Mouse (Mus musculus) stomach, postnatal 0 days (tissue): Measurements from ENCODE around the gene Vps52. TPM values are rescaled to one million over a fixed set of nuclear protein-coding genes. Genes with fewer than 3 reads are reported as not detected.
"Not testable (repeated sequence)": the region's sequence is repeated elsewhere in the genome, so short reads cannot be mapped to it uniquely, and the experiment has no call there.

Experiments used
- ATAC-seq: fragments of 200-750 bp; cut with Nextera tagmentation; 2 replicates; pipeline ENCODE4 v1.8.0; 2017; ENCODE audit not compliant: low FRiP score, low TSS enrichment
- DNase-seq: peaks from one replicate; pipeline ENCODE4 v3.0.0-alpha.2; 2016; ENCODE audit warnings: low spot score
- H3K27ac ChIP-seq: fragments of 300-500 bp; sonication (generic); replicated peaks from 2 replicates; pipeline ENCODE4 v1.5.1; 2014; ENCODE audit warnings: mild to moderate bottlenecking, control low read depth
- H3K27me3 ChIP-seq: fragments of 300-500 bp; sonication (generic); 2 replicates; pipeline ENCODE4 v1.6.1; 2014; ENCODE audit warnings: low read length; ENCODE audit not compliant: control insufficient read depth, insufficient read depth
- H3K36me3 ChIP-seq: fragments of 300-500 bp; sonication (generic); 2 replicates; pipeline ENCODE4 v1.6.1; 2014; ENCODE audit warnings: low read length, mixed read lengths; ENCODE audit not compliant: control insufficient read depth, insufficient read depth
- H3K4me1 ChIP-seq: fragments of 300-500 bp; sonication (generic); replicated peaks from 2 replicates; pipeline ENCODE4 v1.6.1; 2014; ENCODE audit warnings: antibody characterized with exemption; ENCODE audit not compliant: control insufficient read depth, insufficient read depth
- H3K4me2 ChIP-seq: fragments of 300-500 bp; sonication (generic); replicated peaks from 2 replicates; pipeline ENCODE4 v1.6.1; 2014; ENCODE audit warnings: low read depth, mild to moderate bottlenecking, control low read depth, moderate library complexity
- H3K4me3 ChIP-seq: fragments of 300-500 bp; sonication (generic); 2 replicates; pipeline ENCODE4 v1.5.1; 2014; ENCODE audit warnings: low read depth, low read length, control low read depth
- H3K9ac ChIP-seq: fragments of 300-500 bp; sonication (generic); 2 replicates; pipeline ENCODE4 v1.6.1; 2014; ENCODE audit warnings: mild to moderate bottlenecking, low read length, control low read depth, mixed read lengths
- H3K9me3 ChIP-seq: fragments of 300-500 bp; sonication (generic); 2 replicates; pipeline ENCODE4 v1.6.1; 2016; ENCODE audit warnings: low read length; ENCODE audit not compliant: control insufficient read depth
- CTCF ChIP-seq: IDR thresholded peaks from 2 replicates; pipeline ENCODE4 v1.5.1; 2016; ENCODE audit warnings: antibody characterized with exemption, low read depth, mild to moderate bottlenecking, moderate library complexity
- EP300 ChIP-seq: optimal IDR thresholded peaks from 2 replicates; pipeline ENCODE3; 2016; ENCODE audit warnings: antibody characterized with exemption
- WGBS: fragments of 180-500 bp; shearing (Covaris S2); extraction: QIAGEN DNeasy Blood & Tissue Kit; methylation state at CpG from one replicate; pipeline ENCODE4 v1.1.7; 2014; 5-methylcytosine and 5-hydroxymethylcytosine counted together
- polyA plus RNA-seq: library from polyadenylated mRNA; unstranded; fragments of >200 nt; fragmentation: Nextera tagmentation; extraction: Ambion mirVana; gene quantifications from 2 replicates; pipeline ENCODE4 v1.2.1, GENCODE M21; 2015

Vps52 gene
- polyA plus RNA-seq, 1 experiment from 2014 or later = 24.7 TPM

GRCm38 (mm10) chr17:33948090-33948904, 7.3 kb upstream of the Vps52 start:
- Histone ChIP-seq H3K9ac (no peak overlapping the region), H3K27ac (no peak overlapping the region; the same call in 1 of the 2 replicates), H3K36me3 (peaks cover 16% of the 10 kb centered on the region), H3K4me1 (peaks cover 4% of the 10 kb centered on the region), H3K4me2 (no peak overlapping the region; the same call in 1 of the 2 replicates), H3K4me3 (no peak overlapping the region), H3K9me3 (no peaks in the 10 kb centered on the region), H3K27me3 (no peaks in the 10 kb centered on the region)
- ATAC-seq (no peak; the same call in 1 of the 2 replicates), DNase-seq (no peak)
- WGBS = 82% methylated on average over 22 of the region's 22 CpGs
- TF ChIP-seq CTCF = no peak
- no peak for TF ChIP-seq EP300

GRCm38 (mm10) chr17:33948905-33949537, 6.6 kb upstream of the Vps52 start:
- peak; percentile 72 for ATAC-seq
- TF ChIP-seq EP300 = no peak
- TF ChIP-seq CTCF = no peak
- peak overlapping the region; percentile 87; the same call in 1 of the 2 replicates for H3K4me2 ChIP-seq
- H3K4me3 ChIP-seq = no peak overlapping the region
- peak; percentile 78 for DNase-seq
- H3K4me1 ChIP-seq = peaks cover 4% of the 10 kb centered on the region
- 75% methylated on average over 19 of the region's 19 CpGs for WGBS
- no peaks in the 10 kb centered on the region for H3K9me3 ChIP-seq
- peak overlapping the region; percentile 56; the same call in 1 of the 2 replicates for H3K27ac ChIP-seq
- peaks cover 16% of the 10 kb centered on the region for H3K36me3 ChIP-seq
- no peak overlapping the region for H3K9ac ChIP-seq
- H3K27me3 ChIP-seq = no peaks in the 10 kb centered on the region

GRCm38 (mm10) chr17:33950131-33950625, 5.4 kb upstream of the Vps52 start:
- H3K36me3 ChIP-seq = peaks cover 13% of the 10 kb centered on the region
- no peaks in the 10 kb centered on the region for H3K27me3 ChIP-seq
- H3K4me3 ChIP-seq = peak overlapping the region; percentile 50
- peaks cover 6% of the 10 kb centered on the region for H3K4me1 ChIP-seq
- 72% methylated on average over 10 of the region's 10 CpGs for WGBS
- no peak for TF ChIP-seq CTCF
- TF ChIP-seq EP300 = no peak
- ATAC-seq = no peak
- H3K9ac ChIP-seq = peak overlapping the region; percentile 72
- DNase-seq = no peak
- H3K4me2 ChIP-seq = peak overlapping the region; percentile 87
- H3K9me3 ChIP-seq = no peaks in the 10 kb centered on the region
- peak overlapping the region; percentile 94 for H3K27ac ChIP-seq

GRCm38 (mm10) chr17:33951021-33951946, 4.3 kb upstream of the Vps52 start, which contains the start of gene B3galt4:
Gene B3galt4, minus strand, starts transcription at chr17:33951488.
- H3K36me3 ChIP-seq = peaks cover 13% of the 10 kb centered on the region
- H3K9ac ChIP-seq = peak within 1 kb of the TSS; percentile 72
- WGBS = under 1% methylated on average over 40 of the region's 45 CpGs
- peaks cover 6% of the 10 kb centered on the region for H3K4me1 ChIP-seq
- ATAC-seq = peak; percentile 72
- peak within 1 kb of the TSS; percentile 94 for H3K27ac ChIP-seq
- TF ChIP-seq CTCF = peak; percentile 13
- no peak for TF ChIP-seq EP300
- no peaks in the 10 kb centered on the region for H3K27me3 ChIP-seq
- peak within 1 kb of the TSS; percentile 87 for H3K4me2 ChIP-seq
- no peaks in the 10 kb centered on the region for H3K9me3 ChIP-seq
- H3K4me3 ChIP-seq = peak within 1 kb of the TSS; percentile 50
- DNase-seq = peak; percentile 91

GRCm38 (mm10) chr17:33952015-33952414, 3.6 kb upstream of the Vps52 start:
- not testable (repeated sequence) for ATAC-seq, H3K9me3 ChIP-seq, H3K4me1 ChIP-seq, DNase-seq, H3K27me3 ChIP-seq
- 69% methylated on average over 13 of the region's 13 CpGs for WGBS
- H3K9ac ChIP-seq = 0 out of 2 replicates have a peak overlapping the region, but pooled peaks have one; percentile 72
- peak overlapping the region; percentile 50; the same call in 1 of the 2 replicates for H3K4me3 ChIP-seq
- H3K36me3 ChIP-seq = peaks cover 13% of the 10 kb centered on the region
- peak overlapping the region; percentile 87 for H3K4me2 ChIP-seq
- H3K27ac ChIP-seq = peak overlapping the region; percentile 94
